Mouse (Mus musculus): ENCODE data around the gene Pcdh17.

Pcdh17 gene

DNA sequence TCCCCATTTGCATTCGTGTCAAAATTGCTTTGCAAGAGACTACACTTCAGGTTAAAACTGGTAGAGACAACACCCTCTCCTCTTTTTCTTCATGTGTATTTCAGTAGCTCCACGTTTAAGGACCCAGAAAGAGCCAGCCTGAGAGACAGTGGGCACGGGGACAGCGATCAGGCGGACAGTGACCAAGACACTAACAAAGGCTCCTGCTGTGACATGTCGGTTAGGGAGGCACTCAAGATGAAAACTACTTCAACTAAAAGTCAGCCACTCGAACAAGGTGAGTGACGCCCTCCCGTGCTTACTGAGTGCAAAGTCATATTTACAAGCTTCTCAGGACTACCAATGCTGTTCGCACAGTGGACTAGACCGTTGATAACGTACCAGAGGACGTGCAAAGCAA, 34.0 kb downstream of the Pcdh17 start:
- no peak for DNase-seq (ENCODE audit: low read depth, low spot score)

DNA sequence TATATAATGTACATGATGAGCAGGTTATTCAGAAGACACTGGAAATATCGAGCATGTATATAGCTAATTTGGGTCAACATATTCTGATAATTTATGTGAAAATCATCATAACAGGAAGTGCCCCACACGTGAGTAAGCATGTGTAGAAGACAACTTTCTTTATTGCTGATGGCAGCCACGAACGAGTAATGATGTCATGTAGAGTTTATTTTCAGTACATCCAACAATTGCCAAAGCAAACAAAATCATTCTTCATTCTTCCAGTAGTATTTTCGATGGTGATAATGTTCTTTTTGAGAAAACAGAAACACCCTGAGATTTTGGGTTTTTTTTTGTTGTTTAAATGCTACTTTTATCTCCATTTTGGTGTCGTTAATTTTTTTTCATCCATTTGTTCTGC, 37.2 kb downstream of the Pcdh17 start:
- DNase-seq (ENCODE audit: low read depth, low spot score) = no peak

DNA sequence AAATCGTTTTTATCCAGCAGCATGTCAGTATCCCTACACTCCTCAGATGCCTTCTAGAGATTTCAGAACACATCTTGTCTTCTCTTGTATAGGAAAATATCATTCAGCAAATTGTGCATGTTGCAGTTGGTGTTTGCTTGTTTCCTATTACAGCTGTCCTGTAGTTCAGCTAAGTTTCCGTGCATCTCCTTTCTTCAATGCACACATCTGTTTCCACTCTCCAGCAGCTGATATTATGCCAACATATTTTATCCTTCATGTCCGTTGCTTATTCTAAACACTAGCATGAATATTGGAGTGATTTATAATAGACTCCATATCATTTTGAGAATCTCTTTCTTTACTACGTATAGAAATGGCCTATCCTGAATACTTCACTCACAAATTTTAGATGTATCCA, 41.0 kb downstream of the Pcdh17 start:
- no peak for DNase-seq (ENCODE audit: low read depth, low spot score)

DNA sequence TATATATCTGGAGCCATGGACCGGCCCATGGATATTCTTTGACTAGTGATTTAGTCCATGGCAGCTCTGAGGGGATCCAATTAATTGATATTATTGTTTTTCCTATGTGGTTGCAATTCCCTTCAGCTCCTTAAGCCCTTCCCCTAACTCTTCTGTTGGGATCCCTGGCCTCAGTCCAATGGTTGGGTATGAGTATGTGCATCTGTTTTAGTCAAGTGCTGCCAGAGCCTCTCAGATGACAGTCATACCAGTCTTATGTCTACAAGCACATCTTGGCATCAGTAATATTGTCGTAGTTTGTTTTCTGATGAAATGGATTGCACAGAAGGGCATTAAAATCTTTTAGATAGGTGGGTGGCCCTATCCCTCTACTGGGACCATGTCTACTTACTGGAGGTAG, 67.6 kb downstream of the Pcdh17 start:
- no peak for DNase-seq (ENCODE audit: low read depth, low spot score)

DNA sequence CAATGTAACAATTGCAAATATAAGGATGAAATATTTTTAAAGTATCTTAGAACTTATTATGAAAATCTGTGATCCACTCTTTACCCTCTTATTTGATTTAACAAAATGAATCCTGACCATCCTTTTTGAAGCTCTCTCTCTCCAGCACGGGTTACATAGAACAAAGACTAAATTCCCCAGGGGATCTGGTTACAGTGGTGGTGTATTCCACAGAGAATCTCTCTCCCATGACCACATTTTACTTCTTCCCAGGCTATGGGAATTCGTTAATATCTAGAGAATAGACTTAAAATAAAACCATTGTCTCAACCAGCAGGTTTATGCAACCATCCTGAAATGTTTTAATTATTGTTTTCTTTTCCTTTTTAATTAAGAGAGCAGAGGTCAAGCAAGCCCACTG, 89.0 kb downstream of the Pcdh17 start:
- DNase-seq (ENCODE audit: low read depth, low spot score) = no peak

DNA sequence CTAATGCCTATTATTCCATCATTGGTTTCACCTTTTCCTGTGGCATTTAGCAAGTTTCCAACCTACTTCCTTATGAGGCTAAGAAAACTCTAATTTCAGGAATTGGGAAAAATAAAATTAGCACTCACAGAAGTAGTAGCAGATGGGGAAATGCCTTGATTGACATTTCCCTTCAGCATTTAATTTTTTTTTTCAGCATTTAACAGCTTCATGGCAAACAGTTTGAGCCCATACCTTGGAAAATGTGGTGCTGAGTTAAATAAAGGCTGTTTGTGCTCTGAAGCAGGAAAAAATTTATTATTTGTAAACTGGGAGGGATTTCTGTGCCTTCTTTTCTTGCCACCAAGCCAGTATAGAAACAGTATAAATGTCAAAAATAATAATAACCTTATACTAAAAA, 91.9 kb downstream of the Pcdh17 start:
- DNase-seq (ENCODE audit: low read depth, low spot score) = no peak

DNA sequence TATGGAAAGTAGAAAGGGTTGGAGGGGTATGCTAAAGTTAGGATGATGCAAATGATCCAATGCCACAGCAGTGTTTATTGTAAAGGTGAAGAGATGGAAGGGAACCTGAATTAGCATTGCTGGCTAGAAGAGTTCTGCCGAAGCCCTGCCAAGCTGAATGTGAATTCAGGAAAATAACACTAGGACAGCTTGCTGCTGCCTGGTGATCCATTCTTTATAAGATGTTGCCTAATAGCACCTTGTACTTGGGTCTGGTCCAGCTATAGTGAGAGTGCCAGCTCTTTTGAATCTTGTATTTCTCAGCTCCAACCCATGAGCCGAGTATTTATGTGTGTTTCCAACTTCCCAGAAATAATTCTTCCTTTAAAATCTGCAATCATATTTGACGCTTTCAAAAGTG, 98.5 kb downstream of the Pcdh17 start:
- DNase-seq (ENCODE audit: low read depth, low spot score) = no peak

DNA sequence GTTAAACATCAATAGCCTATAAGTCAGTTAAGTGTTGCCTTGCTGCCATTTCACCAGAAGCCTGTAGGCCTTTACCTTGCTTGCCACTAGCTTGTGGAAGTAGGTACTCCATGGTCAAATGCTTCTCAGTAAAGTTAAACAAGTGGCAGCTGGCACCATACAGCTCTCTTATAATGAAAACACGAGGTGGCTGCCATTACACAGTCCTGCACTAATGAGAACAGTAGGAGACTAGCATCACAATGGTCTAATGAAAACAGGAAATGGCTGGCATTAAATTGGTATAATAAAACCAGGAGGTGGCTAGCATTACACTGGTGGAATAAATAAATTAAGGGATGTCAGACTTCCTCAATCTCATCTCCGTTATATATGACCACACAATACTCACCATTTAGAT, 102.6 kb downstream of the Pcdh17 start:
- no peak for DNase-seq (ENCODE audit: low read depth, low spot score)

DNA sequence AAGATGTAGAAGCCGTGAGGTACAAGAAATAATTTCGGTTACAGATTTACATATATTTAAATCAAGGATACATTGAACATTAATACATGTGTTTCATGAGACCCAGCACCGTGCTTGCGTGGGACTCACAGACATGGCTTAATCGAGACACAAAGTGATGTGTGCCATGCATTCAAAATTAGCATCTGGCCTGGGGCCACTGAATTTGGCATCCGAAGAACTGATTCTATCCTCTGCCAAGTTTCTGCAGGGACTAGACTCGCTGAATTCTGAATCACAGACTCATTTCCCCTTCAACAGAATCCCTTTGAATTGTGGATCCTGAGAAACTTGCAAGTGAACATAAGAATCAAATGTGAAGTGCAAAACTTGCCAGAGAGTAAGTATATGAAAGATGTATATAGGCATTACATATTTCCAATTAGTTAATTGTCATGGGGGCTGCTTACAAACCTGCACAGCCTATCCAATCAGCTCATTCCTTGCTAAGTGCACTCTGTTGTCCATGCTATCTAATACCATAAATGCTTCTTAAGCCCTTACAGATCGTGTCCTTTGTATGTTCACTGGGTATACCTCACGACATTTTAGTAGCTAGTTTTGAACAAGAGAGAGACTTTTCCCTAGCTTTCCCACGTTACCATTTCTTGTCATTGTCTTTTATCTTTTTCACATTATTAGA, 104.3 kb downstream of the Pcdh17 start:
- DNase-seq (ENCODE audit: low read depth, low spot score) = no peak

DNA sequence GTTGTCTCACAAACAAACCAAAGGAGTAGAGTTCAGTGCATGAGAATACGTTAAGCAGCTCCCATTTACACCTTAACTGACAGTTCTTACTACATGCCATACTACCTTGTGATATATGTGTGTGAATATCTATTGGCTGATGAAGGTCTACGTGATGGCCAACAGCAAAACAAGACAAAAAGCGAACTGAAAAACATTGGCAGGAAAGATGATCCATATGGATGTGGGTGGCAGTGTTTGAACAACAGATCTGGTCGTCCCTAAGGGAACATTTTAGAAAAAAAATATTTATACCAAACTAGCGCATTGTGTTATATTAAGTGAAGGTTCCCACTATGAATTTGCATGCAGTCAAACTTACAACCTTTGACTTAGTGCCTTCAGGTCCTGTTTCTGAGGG, 108.2 kb downstream of the Pcdh17 start:
- DNase-seq (ENCODE audit: low read depth, low spot score) = no peak

DNA sequence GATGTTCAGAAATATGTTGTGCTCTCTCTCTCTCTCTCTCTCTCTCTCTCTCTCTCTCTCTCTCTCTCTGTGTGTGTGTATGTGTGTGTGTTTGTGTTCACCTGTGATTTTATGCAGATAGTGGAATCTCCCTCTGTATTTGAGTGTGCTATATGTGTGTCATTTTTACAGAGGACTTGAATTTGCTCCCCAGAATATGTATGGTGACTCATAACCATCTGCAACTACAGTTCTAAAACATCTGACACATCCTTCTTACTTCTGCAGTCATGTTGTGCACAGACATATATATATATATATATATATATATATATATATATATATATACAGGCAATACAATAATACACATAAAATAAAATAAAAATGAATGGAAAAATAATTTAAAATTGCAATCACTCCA, 127.7 kb downstream of the Pcdh17 start:
- DNase-seq (ENCODE audit: low read depth, low spot score) = no peak
